Mouse (Mus musculus): ENCODE measurements at regions not wholly inside any gene's neighbourhood (a gene's known extent, or its start where the extent isn't known, plus 50 kb on each side); places are given as distances from the start of the nearest gene placed in this dataset.
"Not testable (repeated sequence)": the region's sequence is repeated elsewhere in the genome, so short reads cannot be mapped to it uniquely, and the experiment has no call there.

DNA sequence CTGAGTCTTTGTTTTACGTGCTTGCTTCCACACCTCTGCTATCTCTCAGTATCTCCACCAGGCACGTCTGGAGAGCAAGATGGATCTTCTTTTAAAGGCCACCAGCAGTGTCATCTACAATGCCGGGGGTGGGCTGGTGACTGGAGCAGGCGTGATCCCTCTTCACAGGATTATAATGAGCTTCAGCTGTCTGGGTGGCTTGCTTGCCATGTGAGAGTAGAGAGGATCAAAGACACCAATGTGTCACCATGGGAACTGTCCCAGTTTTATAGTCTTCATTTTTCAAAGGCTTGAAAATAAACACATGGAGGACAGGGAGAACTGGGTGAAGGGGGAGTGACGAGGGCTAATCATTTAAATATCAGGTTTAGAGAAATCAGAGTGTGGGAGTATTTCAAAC, 131.6 kb upstream of the Klf4 start:
- no peak for DNase-seq

DNA sequence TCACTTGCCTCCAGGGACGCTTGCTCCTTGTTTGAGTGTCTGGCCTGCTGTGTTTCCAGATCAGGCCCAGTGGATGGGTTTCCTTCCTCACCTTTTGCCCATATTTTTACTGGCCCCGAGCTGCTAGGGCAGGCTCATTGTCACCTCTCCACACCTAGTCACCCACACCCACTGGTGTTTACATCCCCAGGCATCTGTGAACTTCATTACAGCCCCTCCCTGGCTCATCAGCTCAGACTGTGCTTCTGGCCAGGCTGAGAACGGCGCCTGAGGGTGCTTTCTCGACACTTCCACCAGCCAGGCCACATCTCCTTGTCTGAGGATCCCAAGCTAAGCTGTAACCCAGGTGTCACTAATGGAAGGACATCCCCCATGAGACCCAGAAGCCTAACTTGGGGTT, 129.8 kb upstream of the Klf4 start:
- DNase-seq = no peak

DNA sequence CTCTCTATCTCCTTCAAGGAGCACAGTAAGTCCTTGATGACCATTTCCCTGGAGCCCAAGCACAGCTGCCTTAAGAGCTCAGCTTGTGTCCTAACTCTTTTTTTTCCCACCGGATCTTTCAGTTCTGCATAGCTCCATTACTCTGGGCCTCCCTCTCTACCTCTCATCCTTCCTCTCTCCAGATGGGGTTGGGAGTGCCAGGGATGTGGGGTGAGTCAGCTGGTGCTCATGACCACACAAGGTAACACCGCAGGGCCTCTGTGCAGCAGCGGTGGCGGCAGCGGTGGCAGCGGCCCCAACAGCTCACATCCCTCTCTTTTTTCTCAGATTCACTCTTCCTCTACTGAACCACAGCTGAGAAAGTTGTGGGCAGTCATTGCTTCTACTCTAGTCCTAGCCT, 126.6 kb upstream of the Klf4 start:
- no peak for DNase-seq

DNA sequence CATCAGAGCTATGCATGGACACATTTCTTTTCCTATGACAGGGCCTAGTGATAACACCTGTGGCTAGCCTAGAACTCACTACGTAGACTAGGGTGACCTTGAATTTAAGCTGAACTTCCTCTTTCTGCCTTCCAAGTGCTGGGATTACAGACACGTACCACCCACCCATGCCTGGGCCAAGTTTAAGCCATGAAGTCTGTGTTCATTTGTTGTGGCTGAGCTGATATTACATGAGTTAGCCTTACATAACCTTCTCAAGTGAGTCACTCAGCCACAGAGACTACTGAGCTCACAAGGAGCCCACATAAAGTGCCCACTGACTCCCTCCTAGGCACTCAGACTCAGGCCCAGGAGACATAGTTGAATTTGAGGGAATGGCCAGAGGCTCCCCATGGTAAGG, 123.1 kb upstream of the Klf4 start:
- DNase-seq = no peak

DNA sequence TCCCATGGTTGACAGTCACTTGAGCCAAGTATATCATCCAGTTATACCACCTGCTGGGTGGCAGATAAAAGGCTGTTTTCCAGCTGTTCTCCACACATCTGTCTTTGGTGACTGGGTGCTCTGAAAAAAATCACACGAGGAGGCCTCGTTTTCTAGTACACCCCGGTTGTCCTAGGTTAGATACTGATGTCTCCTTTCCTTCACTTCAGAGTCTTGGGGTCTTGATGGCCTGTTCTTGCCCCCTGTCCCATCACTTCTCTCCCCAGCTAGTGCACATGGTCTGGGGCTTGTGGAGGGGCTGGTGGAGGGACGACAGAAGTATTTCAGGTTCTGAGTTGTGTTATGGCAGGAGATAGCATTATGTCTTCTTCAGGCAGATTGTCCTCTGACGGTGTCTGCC, 120.4 kb upstream of the Klf4 start:
- DNase-seq = no peak

DNA sequence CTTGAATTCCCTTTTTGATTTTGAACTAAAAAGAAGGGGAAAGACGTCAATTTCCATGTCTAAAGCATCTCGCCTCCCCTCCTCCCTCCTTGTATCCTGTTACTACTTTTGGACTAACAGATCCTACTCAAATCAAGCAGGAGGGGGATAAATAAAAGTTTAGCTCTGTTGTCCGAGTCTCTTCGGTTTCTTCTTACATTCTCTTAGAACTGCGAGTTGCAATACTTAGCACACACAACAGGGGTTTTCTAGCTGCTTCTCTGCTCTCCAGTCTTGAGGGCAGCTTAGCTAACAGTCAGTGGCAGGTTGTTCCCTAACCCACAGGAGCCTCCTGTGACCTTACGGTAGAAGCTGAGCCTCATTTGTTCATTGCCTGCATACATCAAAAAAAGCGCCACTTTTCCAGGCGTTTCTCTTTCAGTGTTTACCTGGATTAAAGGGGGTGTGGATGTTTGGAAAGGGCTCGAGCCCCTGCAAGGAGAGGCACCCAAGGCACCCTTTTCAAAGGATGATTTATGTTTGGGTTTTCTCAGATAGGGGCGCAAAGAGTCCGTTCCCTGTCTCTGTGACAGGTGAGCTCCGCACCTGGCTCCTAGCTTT, 119.6 kb upstream of the Klf4 start:
- DNase-seq = peak in 1 of 2 experiments; percentile 46

DNA sequence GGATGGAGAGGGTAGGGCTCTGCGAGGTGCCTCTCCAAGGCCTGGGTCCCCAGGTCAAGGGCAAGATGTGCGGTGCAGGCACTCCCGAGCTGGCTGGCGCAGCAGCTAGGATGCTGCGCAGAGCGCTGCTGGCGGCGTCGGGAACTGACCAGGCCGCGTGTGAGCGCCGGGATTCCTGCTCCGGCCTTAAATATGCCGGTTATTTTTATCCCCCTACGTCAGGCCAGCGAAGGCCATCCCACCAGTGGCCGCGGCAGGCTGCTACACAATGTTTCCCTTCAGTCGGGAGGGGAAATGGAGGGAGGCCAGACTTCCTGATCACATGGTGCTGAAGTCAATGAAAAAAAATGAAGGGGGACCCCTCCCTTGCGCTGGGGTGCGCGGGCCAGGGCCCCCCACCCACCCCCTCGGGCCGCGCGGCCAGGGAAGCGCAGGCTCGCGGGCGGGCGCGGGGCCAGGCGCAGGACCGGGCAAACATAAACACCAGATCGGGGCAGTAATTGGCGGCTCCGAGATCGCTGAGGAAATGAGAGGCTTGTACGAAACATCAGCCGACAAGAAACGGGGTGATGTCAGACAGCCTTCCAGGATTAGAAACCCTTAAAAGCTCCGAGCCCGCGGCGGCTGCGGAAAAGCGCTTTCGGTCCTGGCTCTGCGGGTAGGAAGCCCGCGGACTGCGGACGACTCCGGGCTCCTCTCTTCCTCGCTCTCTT, 118.9 kb upstream of the Klf4 start:
- peak; percentile 91 to 94 for DNase-seq

DNA sequence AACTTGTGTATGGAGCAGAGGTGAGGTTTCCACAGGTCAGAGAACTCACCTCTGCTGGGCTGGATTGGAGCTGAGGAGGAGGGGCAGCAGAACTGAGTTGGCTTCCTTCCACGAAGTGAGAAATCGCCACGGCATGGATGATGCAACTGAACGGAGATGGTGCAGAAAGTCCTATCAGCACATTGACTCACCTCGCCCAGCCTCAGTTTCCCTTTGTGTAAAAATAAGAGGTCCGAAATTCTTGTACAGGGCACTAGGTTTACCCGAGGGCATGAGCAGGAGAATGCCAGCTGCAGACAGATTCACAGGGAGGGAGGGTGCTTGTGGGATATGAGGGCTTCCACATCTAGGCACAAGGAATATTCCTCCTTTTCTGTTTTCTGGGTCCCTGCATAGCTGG, 117.9 kb upstream of the Klf4 start:
- no peak for DNase-seq

DNA sequence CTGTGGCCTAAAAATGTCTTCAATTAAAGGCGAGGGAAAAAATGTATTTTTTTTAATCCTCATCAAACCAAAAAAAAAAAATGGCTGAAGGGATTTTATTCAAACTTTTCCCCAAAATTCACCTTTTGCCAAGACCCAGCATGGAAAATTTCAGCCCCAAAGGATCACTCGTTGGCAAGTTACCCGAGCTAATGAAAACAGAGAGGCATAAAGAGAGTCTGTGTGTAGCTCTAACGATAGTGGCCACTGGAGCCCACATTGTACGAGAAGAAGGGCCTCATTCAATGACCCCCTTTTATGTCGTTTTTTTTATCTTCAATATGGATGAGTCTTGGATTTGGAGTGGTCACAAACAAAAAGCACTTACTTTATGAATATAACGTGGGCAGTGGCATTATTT, 116.1 kb upstream of the Klf4 start:
- no peak for DNase-seq

DNA sequence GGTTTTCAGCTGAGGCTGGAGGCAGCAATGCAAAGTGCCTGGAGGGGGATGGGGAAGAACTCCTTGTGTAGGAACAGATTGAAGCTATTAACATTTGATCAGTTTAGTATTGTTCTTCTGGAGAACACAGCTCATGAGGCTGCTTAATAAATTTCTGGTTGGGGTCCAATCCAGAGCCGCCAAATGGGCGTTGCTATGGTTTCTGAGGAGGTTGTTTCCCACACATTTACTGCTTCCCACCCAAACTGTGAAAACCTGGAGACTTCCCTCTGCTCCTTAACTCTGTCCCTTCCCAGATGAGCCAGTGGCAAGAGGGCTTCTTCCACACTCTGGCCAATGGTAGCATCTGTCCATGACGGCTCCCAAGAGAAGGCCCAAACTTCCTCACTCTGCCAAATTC, 113.2 kb upstream of the Klf4 start:
- DNase-seq = no peak

DNA sequence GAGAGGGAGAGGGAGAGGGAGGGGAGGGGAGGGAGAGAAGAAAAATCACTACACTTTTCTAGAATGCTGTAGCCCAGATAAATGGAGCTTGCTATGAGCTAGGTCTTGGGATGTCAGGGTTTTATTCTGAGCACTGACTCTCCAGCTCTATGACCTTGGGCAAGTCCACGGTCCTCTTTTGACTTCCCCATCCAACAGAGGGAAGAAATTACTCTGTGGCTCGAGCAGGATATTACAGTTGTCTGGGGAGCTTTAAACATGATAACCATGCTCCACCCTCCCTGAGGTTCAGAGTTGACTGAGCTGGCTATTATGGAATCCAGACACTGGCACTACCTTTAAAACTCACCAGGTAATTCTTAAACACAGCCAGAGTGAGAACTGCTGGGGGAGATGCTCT, 112.6 kb upstream of the Klf4 start:
- DNase-seq = no peak

DNA sequence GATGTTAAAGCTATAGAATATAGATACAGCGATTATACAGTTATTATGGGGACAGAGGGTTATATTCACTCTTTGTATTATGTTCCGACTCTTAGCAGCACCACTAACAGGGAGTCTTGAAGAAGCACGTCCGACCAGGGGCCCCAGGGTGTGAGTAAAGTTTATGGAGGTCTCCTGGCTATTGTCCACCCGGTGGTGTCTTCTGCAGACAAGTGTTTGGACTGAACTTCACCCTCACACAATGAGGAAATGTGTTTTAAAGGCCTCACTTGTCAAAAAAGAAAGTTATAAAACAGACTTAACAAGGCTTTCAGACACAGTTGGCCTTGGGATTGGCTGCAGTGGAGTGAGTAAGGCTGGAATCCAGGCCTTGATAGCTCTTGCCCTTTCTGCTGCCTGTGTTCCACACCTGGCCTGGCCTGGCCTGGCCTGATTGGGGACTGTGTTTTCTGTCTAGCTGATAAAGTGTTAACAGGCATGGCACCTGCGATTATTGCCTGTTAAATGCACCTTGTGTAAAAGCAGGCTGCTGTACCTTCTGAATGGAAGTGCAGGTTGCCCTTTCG, 102.8 kb upstream of the Klf4 start:
- no peak for DNase-seq

DNA sequence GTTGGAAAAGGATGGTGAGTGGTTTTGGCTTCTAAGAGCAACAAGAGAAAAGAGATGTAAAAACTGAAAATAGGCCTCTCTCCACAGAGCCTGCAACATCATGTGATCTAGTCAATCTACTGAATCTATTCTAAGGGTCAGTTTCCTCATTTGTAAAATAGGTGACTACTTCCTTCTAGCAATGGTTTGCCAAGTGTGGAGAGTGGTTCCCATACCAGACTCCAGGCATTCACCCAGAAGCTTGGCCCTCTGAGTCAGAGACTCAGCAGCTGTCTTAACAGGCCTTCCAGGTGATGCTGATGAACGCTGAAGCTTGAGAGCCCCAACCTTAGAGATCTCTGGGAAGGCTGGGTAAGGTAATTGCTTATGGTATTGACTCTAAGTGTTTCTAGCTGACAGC, 98.9 kb upstream of the Klf4 start:
- DNase-seq = no peak

DNA sequence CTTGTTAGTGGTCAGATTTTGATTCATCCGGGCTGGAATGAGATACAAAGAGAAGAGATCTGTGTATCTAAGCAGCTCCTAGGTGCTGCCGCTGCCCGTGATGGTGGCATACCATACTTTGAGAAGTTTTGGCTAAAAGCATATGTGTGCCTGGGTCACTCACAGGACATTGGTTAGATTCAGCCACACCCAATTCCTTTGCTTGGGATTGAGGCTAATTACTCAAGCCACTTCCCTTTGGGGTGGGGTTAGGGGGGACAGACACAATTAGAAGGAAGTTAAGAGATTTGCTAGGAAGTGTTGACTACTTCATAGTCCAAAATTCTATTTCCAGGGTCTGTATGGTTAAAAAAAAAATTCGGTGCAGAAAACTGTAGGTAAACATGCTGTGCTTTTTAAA, 97.9 kb upstream of the Klf4 start:
- DNase-seq = not testable (repeated sequence)

DNA sequence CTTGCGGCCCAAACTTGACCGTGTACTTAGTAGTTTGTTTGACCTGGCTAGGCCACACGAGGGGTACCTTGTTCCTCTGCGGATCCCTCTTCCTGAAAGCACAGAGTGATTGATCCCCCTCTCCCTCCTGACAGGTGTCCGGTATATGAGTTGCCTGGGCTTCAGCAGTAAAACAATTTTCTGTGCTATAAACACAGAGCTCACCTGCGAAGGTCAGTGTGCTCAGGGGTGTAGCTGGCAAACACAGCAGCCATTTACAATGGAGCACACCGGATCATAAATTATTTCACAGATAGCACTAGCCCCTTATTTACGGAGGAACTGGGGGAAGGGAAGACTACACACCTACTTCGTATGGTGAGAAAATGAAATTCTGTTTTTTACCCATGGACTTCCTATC, 92.5 kb upstream of the Klf4 start:
- no peak for DNase-seq

DNA sequence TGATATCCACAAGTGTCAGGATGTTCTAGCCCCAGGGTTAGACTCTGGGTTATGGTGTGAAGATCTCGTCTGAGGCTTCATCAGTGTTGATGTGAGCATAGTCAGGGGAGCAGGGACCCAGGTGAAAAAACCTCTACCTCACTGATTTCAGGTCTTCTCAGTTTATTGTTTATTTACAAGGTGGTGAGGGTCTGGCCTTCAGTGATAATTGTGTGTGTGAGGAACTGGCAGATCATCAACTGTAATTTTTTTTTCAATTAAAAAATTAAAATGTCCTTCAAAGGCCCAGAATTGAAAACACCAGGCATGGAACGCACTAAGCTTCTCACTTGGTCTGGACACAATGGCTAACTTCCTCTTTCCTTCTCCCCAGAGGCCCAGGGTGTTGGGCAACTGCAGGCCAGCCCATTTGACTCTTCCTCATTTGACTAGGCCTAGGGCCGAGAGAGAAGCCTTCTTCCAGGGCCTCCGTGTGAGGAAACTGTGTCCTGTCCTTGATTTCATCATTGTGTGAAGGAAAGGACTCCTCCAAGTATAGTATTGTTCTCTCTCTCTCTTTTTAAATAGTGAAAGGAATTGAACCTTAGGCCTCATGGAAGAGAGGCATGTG, 91.0 kb upstream of the Klf4 start:
- peak; percentile 71 to 73 for DNase-seq

DNA sequence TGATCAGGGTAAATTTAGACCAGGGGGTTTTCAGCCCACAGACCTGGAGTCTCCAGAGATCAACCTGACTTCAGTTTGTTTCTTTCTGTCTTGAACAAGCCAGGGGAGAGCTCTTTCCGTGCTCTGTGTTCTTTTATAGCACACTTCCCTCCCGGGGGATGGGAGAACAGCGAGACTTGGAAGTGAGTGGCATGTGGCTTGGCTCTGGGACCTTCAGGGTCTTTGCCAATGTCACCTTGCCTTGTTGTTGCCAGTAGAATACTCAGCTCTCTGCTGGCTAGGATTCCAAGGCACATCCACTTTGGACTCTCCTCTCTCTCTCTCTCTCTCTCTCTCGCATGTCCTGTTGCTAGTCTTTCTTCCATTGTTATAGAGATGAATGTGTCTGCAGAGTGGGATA, 90.4 kb upstream of the Klf4 start:
- no peak for DNase-seq

DNA sequence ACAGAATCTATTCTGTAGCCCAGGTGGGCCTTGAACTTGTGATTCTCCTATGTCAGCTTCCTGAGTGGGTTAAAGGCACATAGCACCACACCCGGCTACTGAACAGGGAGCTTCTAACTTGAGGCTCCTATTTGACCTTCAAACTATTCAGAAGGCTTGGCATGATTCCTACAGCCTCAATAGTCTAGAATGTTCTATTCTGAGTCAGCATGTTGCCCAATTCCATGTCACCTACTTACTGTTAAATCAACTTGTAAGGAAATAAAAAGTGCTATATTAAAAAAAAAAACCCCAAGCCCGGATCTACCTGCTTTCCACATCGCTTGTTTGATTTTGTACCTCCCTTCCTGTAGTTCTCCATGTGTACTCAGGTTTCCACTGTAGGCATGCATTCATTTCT, 87.6 kb upstream of the Klf4 start:
- DNase-seq = no peak

DNA sequence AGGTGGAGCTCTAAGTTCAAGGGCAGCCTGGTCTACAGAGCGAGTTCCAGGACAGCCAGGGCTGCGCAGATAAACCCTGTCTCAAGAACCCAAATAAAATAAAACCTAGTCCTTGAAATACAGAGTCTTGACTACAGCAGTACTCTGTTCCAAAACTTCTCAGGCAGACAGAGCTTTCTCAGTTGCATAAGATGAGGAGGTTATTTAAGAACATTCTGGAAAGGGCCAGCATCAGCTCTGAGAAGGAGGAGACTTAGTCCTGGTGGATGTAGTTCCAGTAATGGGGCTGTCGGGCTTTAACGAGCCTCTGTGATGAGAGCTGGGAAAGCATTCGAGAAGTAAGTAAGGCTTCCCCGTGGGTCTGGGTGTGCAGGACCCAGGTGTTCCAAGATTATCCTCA, 83.5 kb upstream of the Klf4 start:
- DNase-seq = no peak

DNA sequence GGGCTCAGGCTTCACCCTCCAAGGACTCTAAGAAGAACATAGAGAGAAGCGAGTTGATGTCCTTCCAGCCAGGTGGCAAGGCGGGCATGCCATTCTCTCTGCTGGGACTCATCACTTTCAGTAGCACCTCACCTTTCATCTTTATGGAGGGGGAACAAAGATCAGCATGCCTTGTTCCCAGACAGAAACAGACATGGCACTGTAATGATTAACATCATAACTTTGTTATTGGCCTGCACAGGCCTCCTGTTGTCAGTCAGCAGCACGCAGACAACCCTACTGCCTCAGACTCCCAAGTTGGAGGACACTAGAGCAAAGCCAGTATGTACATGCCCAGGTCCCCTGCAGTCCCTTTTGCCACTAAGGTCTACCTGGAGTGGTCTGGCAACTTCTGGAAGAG, 81.3 kb upstream of the Klf4 start:
- DNase-seq = no peak

DNA sequence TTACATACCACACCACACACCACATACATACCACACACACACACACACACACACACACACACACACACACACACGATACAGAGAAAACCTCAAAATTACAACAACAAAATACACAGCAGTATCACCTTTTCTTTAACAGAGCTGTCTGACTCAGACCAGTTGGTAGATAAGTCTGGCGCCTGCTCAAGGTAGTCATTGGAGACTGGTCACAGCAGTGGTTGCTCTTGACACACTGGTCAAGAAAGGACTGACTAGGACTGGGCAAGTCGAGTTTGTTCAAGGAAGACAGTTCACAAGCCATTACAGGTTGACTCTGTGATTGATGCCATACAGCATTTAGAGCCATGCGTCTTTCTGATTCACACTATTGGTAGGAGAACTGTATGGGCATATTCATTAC, 78.7 kb upstream of the Klf4 start:
- DNase-seq = no peak

DNA sequence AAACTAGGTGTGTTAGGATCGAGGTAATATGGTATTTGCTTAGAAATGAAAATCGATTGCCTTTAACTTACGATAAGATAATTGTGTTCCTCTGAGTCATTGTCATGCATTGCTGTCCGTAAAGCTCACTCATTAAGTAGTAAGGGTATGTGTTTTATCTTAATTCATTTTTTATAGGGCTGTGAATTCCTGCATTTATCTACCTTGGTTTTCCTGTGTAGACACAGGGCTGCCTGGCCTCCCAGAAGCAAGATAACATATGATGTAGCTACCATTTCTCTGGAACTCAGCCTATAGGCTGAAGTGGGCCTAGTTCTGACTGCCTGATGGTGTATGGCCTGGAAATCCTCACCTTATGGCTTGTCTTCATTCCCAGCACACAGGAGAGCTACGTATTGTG, 76.9 kb upstream of the Klf4 start:
- no peak for DNase-seq

DNA sequence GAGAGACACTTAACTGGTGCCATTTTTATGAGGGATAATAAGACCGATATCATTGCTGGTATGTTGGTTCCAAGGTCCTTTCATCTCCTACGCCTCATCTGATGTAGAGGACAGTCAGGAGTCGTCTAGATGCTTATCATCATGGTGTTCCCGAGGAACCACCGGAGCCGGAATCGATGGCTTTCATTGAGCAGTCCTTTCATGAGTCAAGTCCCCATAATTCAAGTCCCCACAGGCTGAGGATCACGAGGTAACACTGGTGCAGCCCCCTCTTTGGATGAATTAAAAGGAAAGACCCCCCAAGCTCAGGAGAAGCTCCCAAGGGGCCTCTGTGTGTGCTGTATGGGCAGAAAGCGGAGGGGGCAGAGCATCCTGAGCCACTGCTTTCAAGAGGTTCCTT, 73.3 kb upstream of the Klf4 start:
- DNase-seq = no peak

DNA sequence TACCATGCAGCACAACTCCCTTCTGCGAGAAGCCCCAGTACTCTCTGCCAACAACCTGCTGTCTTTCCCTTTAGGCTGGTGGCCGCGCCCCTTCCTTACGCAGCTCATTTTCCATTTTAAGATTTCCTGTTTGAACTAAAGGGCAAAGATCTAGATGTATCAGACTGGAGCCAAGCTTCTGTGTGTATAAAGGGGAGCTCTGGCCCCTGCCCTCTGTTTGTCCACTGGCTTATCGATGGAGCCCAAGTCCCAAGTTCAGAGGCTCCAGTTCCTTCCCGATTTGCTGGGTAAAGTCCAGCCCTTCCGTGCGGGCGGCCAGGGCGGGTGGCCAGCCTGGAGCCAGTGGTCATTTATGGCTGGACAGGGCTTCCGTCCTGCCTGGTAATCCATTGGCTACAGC, 72.6 kb upstream of the Klf4 start:
- peak; percentile 72 to 87 for DNase-seq

Data from lung, postnatal 4 days (tissue).